Mouse (Mus musculus): ENCODE measurements around the gene Cldn15. TPM values are rescaled to one million over a fixed set of nuclear protein-coding genes. Genes with fewer than 3 reads are reported as not detected.

Gene Cldn15
- total and polyA plus RNA-seq, 2 experiments from 2014 or later: 0.07 to 0.38 TPM

DNA sequence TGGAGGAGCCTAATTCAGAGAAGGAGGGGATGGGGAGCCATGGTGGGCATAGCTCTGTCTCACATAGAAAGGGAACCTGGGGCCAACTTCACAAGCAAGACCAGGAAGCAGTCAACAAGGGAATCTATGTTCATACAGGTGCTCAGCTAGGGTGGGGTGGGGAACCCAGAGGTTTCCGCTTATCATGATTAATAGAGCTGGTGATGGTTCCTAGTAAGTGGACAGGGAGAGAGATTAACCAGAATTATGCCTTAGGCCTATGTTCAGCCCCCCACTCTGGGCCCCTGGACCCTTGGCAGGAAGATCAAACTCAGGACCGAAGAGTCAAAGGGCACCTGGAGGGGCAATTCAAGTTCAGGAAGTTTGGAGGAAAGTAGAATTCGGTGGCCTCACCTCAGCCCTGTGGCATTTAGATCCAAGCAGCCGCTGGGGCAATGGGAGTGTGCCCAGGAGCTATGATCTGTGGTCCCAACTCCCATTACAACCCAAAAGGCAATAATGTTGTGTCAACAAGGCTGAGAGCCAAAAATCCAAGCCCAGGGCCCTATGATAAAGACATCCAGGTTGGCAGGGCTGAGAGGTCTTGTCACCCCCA is 542 bp downstream of the Cldn15 start:
- TF ChIP-seq CTCF (IDR thresholded peaks at IDR 0.05): no peak
- WGBS: 90% methylated on average over 4 of the region's 4 CpGs
- Histone ChIP-seq H3K4me2 (ENCODE audit: low read depth, low read length, poor library complexity, severe bottlenecking) (no peak overlapping the region), H3K27ac (ENCODE audit: low read depth, low read length) (no peak overlapping the region), H3K36me3 (ENCODE audit: insufficient read depth, low read length) (peaks cover 26% of the 10 kb centered on the region), H3K27me3 (ENCODE audit: insufficient read depth, low read length) (no peaks in the 10 kb centered on the region), H3K9ac (replicated peaks; ENCODE audit: low read length, poor library complexity, severe bottlenecking) (no peak overlapping the region), H3K4me1 (ENCODE audit: insufficient read depth, low read length) (no peaks in the 10 kb centered on the region), H3K4me3 (ENCODE audit: low read depth, low read length) (no peak overlapping the region), H3K9me3 (ENCODE audit: low read length) (no peaks in the 10 kb centered on the region)
- ATAC-seq (ENCODE audit: low FRiP score) (no peak), DNase-seq (ENCODE audit: low spot score) (no peak)

GRCm38 (mm10) chr5:136967592-136967991 is 1.2 kb downstream of the Cldn15 start:
- H3K27me3 ChIP-seq (ENCODE audit: insufficient read depth, low read length): no peaks in the 10 kb centered on the region
- no peaks in the 10 kb centered on the region for H3K9me3 ChIP-seq (ENCODE audit: low read length)
- ATAC-seq (ENCODE audit: low FRiP score) (no peak), DNase-seq (ENCODE audit: low spot score) (peak; percentile 20)
- H3K27ac ChIP-seq (ENCODE audit: low read depth, low read length): no peak overlapping the region
- peaks cover 26% of the 10 kb centered on the region for H3K36me3 ChIP-seq (ENCODE audit: insufficient read depth, low read length)
- no peak overlapping the region for H3K4me3 ChIP-seq (ENCODE audit: low read depth, low read length)
- TF ChIP-seq CTCF (IDR thresholded peaks at IDR 0.05): no peak
- H3K4me2 ChIP-seq (ENCODE audit: low read depth, low read length, poor library complexity, severe bottlenecking): no peak overlapping the region
- no peak overlapping the region for H3K9ac ChIP-seq (replicated peaks; ENCODE audit: low read length, poor library complexity, severe bottlenecking)
- H3K4me1 ChIP-seq (ENCODE audit: insufficient read depth, low read length): no peaks in the 10 kb centered on the region
- 71% methylated on average over 10 of the region's 10 CpGs for WGBS

GRCm38 (mm10) chr5:136970703-136971102 is 4.3 kb downstream of the Cldn15 start:
- no peak overlapping the region for H3K4me2 ChIP-seq (ENCODE audit: low read depth, low read length, poor library complexity, severe bottlenecking)
- 75% methylated on average over 1 of the region's 1 CpGs for WGBS
- DNase-seq (ENCODE audit: low spot score): no peak
- no peaks in the 10 kb centered on the region for H3K4me1 ChIP-seq (ENCODE audit: insufficient read depth, low read length)
- no peaks in the 10 kb centered on the region for H3K27me3 ChIP-seq (ENCODE audit: insufficient read depth, low read length)
- no peaks in the 10 kb centered on the region for H3K9me3 ChIP-seq (ENCODE audit: low read length)
- no peak overlapping the region for H3K27ac ChIP-seq (ENCODE audit: low read depth, low read length)
- no peak overlapping the region for H3K4me3 ChIP-seq (ENCODE audit: low read depth, low read length)
- ATAC-seq (ENCODE audit: low FRiP score): no peak
- peak; percentile 65 for TF ChIP-seq CTCF (IDR thresholded peaks at IDR 0.05)
- no peak overlapping the region for H3K9ac ChIP-seq (replicated peaks; ENCODE audit: low read length, poor library complexity, severe bottlenecking)
- H3K36me3 ChIP-seq (ENCODE audit: insufficient read depth, low read length): peaks cover 6% of the 10 kb centered on the region

DNA sequence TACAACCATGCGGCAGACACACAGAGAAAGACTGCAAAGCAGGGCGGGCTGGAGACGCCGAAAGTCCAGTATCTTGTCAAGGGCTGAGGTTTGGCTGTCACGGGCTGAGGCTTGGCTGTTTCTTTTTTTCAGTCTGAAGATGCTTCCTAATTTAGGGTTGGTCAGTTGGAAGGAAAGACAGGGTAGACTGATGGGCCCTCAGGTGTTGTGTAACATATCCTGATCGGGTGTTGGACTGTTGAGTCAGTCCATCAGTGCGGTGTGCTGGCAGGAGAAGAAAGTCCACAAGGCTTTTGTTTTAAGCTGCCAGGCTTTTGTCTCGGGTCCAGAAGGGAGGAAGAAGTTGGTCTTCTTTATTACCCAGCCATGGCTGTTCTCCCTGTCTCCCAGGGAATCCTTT is 7.3 kb downstream of the Cldn15 start:
- Histone ChIP-seq H3K9me3 (ENCODE audit: low read length) (no peaks in the 10 kb centered on the region), H3K9ac (replicated peaks; ENCODE audit: low read length, poor library complexity, severe bottlenecking) (no peak overlapping the region), H3K4me2 (ENCODE audit: low read depth, low read length, poor library complexity, severe bottlenecking) (no peak overlapping the region), H3K36me3 (ENCODE audit: insufficient read depth, low read length) (no peaks in the 10 kb centered on the region), H3K4me3 (ENCODE audit: low read depth, low read length) (no peak overlapping the region), H3K27me3 (ENCODE audit: insufficient read depth, low read length) (no peaks in the 10 kb centered on the region), H3K27ac (ENCODE audit: low read depth, low read length) (no peak overlapping the region), H3K4me1 (ENCODE audit: insufficient read depth, low read length) (no peaks in the 10 kb centered on the region)
- DNase-seq (ENCODE audit: low spot score): no peak
- no peak for ATAC-seq (ENCODE audit: low FRiP score)
- TF ChIP-seq CTCF (IDR thresholded peaks at IDR 0.05): no peak
- whole genome bisulfite sequencing: 83% methylated on average over 8 of the region's 8 CpGs

GRCm38 (mm10) chr5:136977769-136978168 is 11.4 kb downstream of the Cldn15 start:
- H3K4me1 ChIP-seq (ENCODE audit: insufficient read depth, low read length): no peaks in the 10 kb centered on the region
- ATAC-seq (ENCODE audit: low FRiP score): no peak
- H3K4me3 ChIP-seq (ENCODE audit: low read depth, low read length): no peak overlapping the region
- no peaks in the 10 kb centered on the region for H3K9me3 ChIP-seq (ENCODE audit: low read length)
- peaks cover 7% of the 10 kb centered on the region; the same call in 1 of the 2 replicates for H3K36me3 ChIP-seq (ENCODE audit: insufficient read depth, low read length)
- no peak for TF ChIP-seq CTCF (IDR thresholded peaks at IDR 0.05)
- no peak overlapping the region for H3K4me2 ChIP-seq (ENCODE audit: low read depth, low read length, poor library complexity, severe bottlenecking)
- DNase-seq (ENCODE audit: low spot score): no peak
- H3K27me3 ChIP-seq (ENCODE audit: insufficient read depth, low read length): no peaks in the 10 kb centered on the region
- H3K9ac ChIP-seq (replicated peaks; ENCODE audit: low read length, poor library complexity, severe bottlenecking): no peak overlapping the region
- H3K27ac ChIP-seq (ENCODE audit: low read depth, low read length): no peak overlapping the region
- WGBS: 65% methylated on average over 4 of the region's 4 CpGs

- Histone ChIP-seq H3K4me2 (ENCODE audit: low read depth, low read length, poor library complexity, severe bottlenecking) (no peak overlapping the region), H3K27me3 (ENCODE audit: insufficient read depth, low read length) (no peaks in the 10 kb centered on the region), H3K9me3 (ENCODE audit: low read length) (no peaks in the 10 kb centered on the region), H3K36me3 (ENCODE audit: insufficient read depth, low read length) (peaks cover 17% of the 10 kb centered on the region), H3K27ac (ENCODE audit: low read depth, low read length) (no peak overlapping the region), H3K9ac (replicated peaks; ENCODE audit: low read length, poor library complexity, severe bottlenecking) (no peak overlapping the region), H3K4me1 (ENCODE audit: insufficient read depth, low read length) (no peaks in the 10 kb centered on the region), H3K4me3 (ENCODE audit: low read depth, low read length) (no peak overlapping the region)
- no peak for TF ChIP-seq CTCF (IDR thresholded peaks at IDR 0.05)
- ATAC-seq (ENCODE audit: low FRiP score) (no peak), DNase-seq (ENCODE audit: low spot score) (no peak)
- WGBS: 91% methylated on average over 2 of the region's 2 CpGs
These were observed 13.3 kb downstream of the Cldn15 start for GRCm38 (mm10) chr5:136979762-136980161.
